Mouse (Mus musculus) cerebellum, adult 9-10 months (tissue): Measurements from ENCODE around the gene Myzap.

Experiments
- DNase-seq: peaks from one replicate; pipeline ENCODE4 v3.0.0; 2022

Myzap gene

GRCm38 (mm10) chr9:71599861-71600260 lies 7.7 kb upstream of the Myzap start:
- no peak for DNase-seq

- no peak for DNase-seq
Observed at GRCm38 (mm10) chr9:71596888-71597287, 4.7 kb upstream of the Myzap start.

- no peak for DNase-seq
Observed at GRCm38 (mm10) chr9:71592577-71593285, 571 bp upstream of the Myzap start.

GRCm38 (mm10) chr9:71591106-71591505 lies 1.1 kb downstream of the Myzap start:
- DNase-seq: no peak

- DNase-seq: no peak
Observed at GRCm38 (mm10) chr9:71589771-71590170, 2.4 kb downstream of the Myzap start.

- no peak for DNase-seq
Observed at GRCm38 (mm10) chr9:71588930-71589592, 3.1 kb downstream of the Myzap start.

- DNase-seq: no peak
Observed at GRCm38 (mm10) chr9:71586408-71586807, 5.8 kb downstream of the Myzap start.

GRCm38 (mm10) chr9:71582771-71583170 lies 9.4 kb downstream of the Myzap start:
- no peak for DNase-seq

GRCm38 (mm10) chr9:71578896-71579564 lies 13.1 kb downstream of the Myzap start:
- DNase-seq: peak; percentile 1

GRCm38 (mm10) chr9:71574440-71574839 lies 17.7 kb downstream of the Myzap start:
- DNase-seq: no peak

GRCm38 (mm10) chr9:71573771-71574340 lies 18.3 kb downstream of the Myzap start:
- DNase-seq: no peak

GRCm38 (mm10) chr9:71571150-71571633 lies 21.0 kb downstream of the Myzap start:
- DNase-seq: no peak

GRCm38 (mm10) chr9:71570170-71570569 lies 22.0 kb downstream of the Myzap start:
- DNase-seq: no peak

- DNase-seq: no peak
Observed at GRCm38 (mm10) chr9:71568323-71568942, 23.7 kb downstream of the Myzap start.

GRCm38 (mm10) chr9:71567391-71567790 lies 24.8 kb downstream of the Myzap start:
- DNase-seq: no peak

- no peak for DNase-seq
Observed at GRCm38 (mm10) chr9:71566763-71567162, 25.4 kb downstream of the Myzap start.

GRCm38 (mm10) chr9:71557737-71558136 lies 34.4 kb downstream of the Myzap start:
- no peak for DNase-seq

GRCm38 (mm10) chr9:71554001-71554400 lies 38.2 kb downstream of the Myzap start:
- DNase-seq: no peak

GRCm38 (mm10) chr9:71550176-71550575 lies 42.0 kb downstream of the Myzap start:
- DNase-seq: no peak

GRCm38 (mm10) chr9:71547704-71548275 lies 44.4 kb downstream of the Myzap start:
- no peak for DNase-seq

GRCm38 (mm10) chr9:71544831-71545230 lies 47.3 kb downstream of the Myzap start:
- DNase-seq: no peak

GRCm38 (mm10) chr9:71543443-71544222 lies 48.5 kb downstream of the Myzap start:
- DNase-seq: peak; percentile 64
